Mouse (Mus musculus) liver, adult 2 months (tissue): Measurements from ENCODE around the gene Gm17359. TPM values are rescaled to one million over a fixed set of nuclear protein-coding genes. Genes with fewer than 3 reads are reported as not detected.

Experiments
- DNase-seq: peaks from one replicate; pipeline ENCODE4 v3.0.0-alpha.2; 2011; ENCODE audit warnings: low read depth, low spot score; ENCODE audit errors: extremely low read depth
- H3K27ac ChIP-seq: fragments of 200-500 bp; replicated peaks from 2 replicates; pipeline ENCODE4 v1.5.1; 2012; ENCODE audit warnings: low read depth, mild to moderate bottlenecking, control low read depth, inconsistent platforms, low read length; ENCODE audit not compliant: insufficient read depth
- H3K27me3 ChIP-seq: fragments of 200-500 bp; 2 replicates; pipeline ENCODE4 v1.6.1; 2012; ENCODE audit warnings: mild to moderate bottlenecking, moderate library complexity, low read length, inconsistent platforms; ENCODE audit not compliant: control insufficient read depth, insufficient read depth
- H3K36me3 ChIP-seq: fragments of 200-500 bp; 2 replicates; pipeline ENCODE4 v1.6.1; 2012; ENCODE audit warnings: low read length, inconsistent platforms; ENCODE audit not compliant: control insufficient read depth, insufficient read depth
- H3K4me1 ChIP-seq: fragments of 200-500 bp; 2 replicates; pipeline ENCODE4 v1.6.1; 2011; ENCODE audit warnings: low read length; ENCODE audit not compliant: control insufficient read depth, insufficient read depth
- H3K4me3 ChIP-seq: fragments of 200-500 bp; 2 replicates; pipeline ENCODE4 v1.5.1; 2011; ENCODE audit warnings: low read depth, mild to moderate bottlenecking, control low read depth, low read length, moderate library complexity; ENCODE audit not compliant: insufficient read depth
- H3K79me2 ChIP-seq: fragments of 200-500 bp; 2 replicates; pipeline ENCODE4 v1.6.1; 2012; ENCODE audit warnings: inconsistent platforms, mild to moderate bottlenecking, low read length, moderate library complexity; ENCODE audit not compliant: control insufficient read depth, insufficient read depth
- H3K9ac ChIP-seq: fragments of 200-500 bp; 2 replicates; pipeline ENCODE4 v1.6.1; 2012; ENCODE audit warnings: low read depth, mild to moderate bottlenecking, control low read depth, inconsistent platforms, low read length
- CTCF ChIP-seq: fragments of 200-500 bp; IDR thresholded peaks from 2 replicates; pipeline ENCODE4 v1.5.1; 2011; ENCODE audit warnings: low read depth, low read length, control low read depth
- POLR2A ChIP-seq: fragments of 200-500 bp; IDR thresholded peaks from 2 replicates; pipeline ENCODE4 v1.6.1; 2011; ENCODE audit warnings: low read length, control low read depth; ENCODE audit not compliant: insufficient read depth; ENCODE audit errors: extremely low read depth
- WGBS: fragments of 180-500 bp; shearing (Covaris S2); methylation state at CpG from one replicate; pipeline ENCODE4 v1.1.7; 2018; 5-methylcytosine and 5-hydroxymethylcytosine counted together
- polyA plus RNA-seq: library from polyadenylated mRNA; depleted of rRNA; stranded (reverse); fragments of >200 nt; gene quantifications from 2 replicates; pipeline ENCODE4 v1.2.3, GENCODE M21; 2012; rRNA removed
- total RNA-seq: library from RNA; depleted of rRNA; stranded (reverse); fragments of >200 nt; gene quantifications from 2 replicates; pipeline ENCODE4 v1.2.3, GENCODE M21; 2014; rRNA removed

The Gm17359 gene
- 0.09 and 0.13 TPM in 2 replicates for total RNA-seq
- 0.13 TPM in 1 of 2 replicates, not detected in the other for polyA plus RNA-seq

GRCm38 (mm10) chr3:79336044-79336766 is at the start of gene Gm17359:
Gm17359 (plus strand) TSS chr3:79336661.
- H3K79me2 ChIP-seq = no peaks in the 10 kb centered on the region
- no peaks in the 10 kb centered on the region for H3K36me3 ChIP-seq
- H3K27me3 ChIP-seq = no peaks in the 10 kb centered on the region
- peaks cover 10% of the 10 kb centered on the region for H3K4me1 ChIP-seq
- 20% methylated on average over 8 of the region's 8 CpGs for WGBS
- no peak for TF ChIP-seq POLR2A
- TF ChIP-seq CTCF = no peak
- no peak within 1 kb of the TSS for H3K4me3 ChIP-seq
- peak within 1 kb of the TSS; percentile 41 for H3K27ac ChIP-seq
- no peak within 1 kb of the TSS for H3K9ac ChIP-seq
- peak; percentile 86 for DNase-seq

DNA sequence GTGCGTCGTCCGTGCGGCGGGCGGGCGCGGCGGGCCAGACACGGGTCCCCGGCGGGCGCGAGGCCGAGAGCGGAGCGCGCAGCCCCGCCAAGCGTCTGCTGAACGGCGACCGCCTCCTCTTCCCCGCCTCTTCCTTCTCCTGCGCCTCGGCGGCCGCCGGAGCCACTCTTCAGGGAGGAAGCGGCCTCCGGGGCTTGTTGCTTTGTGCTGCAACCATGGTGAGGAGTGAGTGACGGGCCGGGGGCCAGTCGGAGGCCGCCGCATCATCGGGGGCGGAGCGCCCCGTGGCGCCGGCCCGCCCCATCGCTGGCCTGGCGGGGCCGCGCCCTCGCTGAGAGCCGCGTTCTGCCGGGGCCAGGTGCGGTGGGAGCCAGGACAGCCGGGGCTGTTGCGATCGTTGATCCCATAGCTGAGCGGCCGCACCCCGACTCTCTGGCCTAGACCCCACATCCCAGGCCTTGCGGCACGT is 49.3 kb upstream of the Gm17359 start:
- TF ChIP-seq CTCF (no peak), POLR2A (peak; percentile 79)
- Histone ChIP-seq H3K27me3 (no peaks in the 10 kb centered on the region), H3K36me3 (no peaks in the 10 kb centered on the region), H3K4me1 (peaks cover 14% of the 10 kb centered on the region), H3K27ac (peak overlapping the region; percentile 89), H3K9ac (peak overlapping the region; percentile 96), H3K79me2 (peaks cover 26% of the 10 kb centered on the region), H3K4me3 (peak overlapping the region; percentile 94)
- WGBS = 0% methylated on average over 58 of the region's 60 CpGs
- DNase-seq = peak; percentile 75

GRCm38 (mm10) chr3:79287699-79288458 is 48.6 kb upstream of the Gm17359 start:
- 10% methylated on average over 17 of the region's 17 CpGs for WGBS
- Histone ChIP-seq H3K27me3 (no peaks in the 10 kb centered on the region), H3K27ac (peak overlapping the region; percentile 89)

DNA sequence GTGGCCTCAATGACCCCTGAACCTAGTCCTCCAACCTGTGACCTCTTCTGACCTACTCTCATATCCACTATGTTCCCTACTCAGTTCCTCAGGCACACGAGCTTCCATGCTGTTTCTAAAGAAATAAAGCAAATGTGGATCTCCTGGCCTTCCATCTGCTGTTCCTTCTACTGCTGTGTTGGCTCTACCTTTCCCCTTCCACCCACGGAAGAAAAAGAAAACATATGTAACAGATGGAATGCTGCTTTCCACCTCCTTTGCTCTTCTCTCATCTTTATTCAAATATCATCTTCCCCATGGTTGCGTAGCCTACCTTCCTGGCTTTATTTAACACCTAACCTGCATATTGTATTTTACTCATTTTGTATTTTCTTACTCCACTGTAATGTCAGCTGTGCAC is 47.4 kb upstream of the Gm17359 start:
- no peak overlapping the region for H3K9ac ChIP-seq
- peaks cover 10% of the 10 kb centered on the region for H3K4me1 ChIP-seq
- H3K4me3 ChIP-seq = no peak overlapping the region
- no peaks in the 10 kb centered on the region for H3K36me3 ChIP-seq
- H3K79me2 ChIP-seq = peaks cover 19% of the 10 kb centered on the region
- no peak overlapping the region for H3K27ac ChIP-seq
- WGBS = 64% methylated on average over 3 of the region's 3 CpGs
- peak; percentile 62 for DNase-seq
- H3K27me3 ChIP-seq = no peaks in the 10 kb centered on the region
- TF ChIP-seq CTCF (no peak), POLR2A (no peak)

More at GRCm38 (mm10) chr3:79287699-79288458, 48.6 kb upstream of the Gm17359 start:
- Histone ChIP-seq H3K9ac (peak overlapping the region; percentile 96), H3K79me2 (peaks cover 23% of the 10 kb centered on the region), H3K4me1 (peaks cover 11% of the 10 kb centered on the region), H3K4me3 (peak overlapping the region; percentile 94), H3K36me3 (no peaks in the 10 kb centered on the region)
- TF ChIP-seq CTCF (no peak), POLR2A (no peak)
- DNase-seq = peak; percentile 58

DNA sequence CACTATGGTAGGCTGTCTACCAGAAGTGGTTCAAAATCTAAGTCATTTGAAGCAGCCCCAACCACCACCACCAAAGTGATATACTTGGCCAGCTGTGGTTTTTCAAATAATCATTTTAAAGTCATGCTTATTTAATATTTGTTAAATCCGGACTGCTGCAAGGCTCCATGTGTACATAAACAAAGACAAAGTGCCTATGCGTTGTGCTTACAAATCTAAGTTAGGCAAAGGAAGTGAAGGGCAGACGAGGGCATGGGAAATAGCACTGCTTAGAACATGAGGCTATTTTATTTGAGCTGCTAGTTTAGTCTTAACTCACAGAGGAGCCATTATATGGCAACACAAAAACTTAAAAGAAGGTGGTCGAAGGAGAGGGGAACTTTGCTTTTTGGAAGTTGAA is 43.4 kb upstream of the Gm17359 start:
- H3K27me3 ChIP-seq = no peaks in the 10 kb centered on the region
- H3K4me1 ChIP-seq = no peaks in the 10 kb centered on the region
- H3K9ac ChIP-seq = no peak overlapping the region
- WGBS = 73% methylated on average over 4 of the region's 4 CpGs
- no peaks in the 10 kb centered on the region for H3K36me3 ChIP-seq
- H3K79me2 ChIP-seq = no peaks in the 10 kb centered on the region
- H3K4me3 ChIP-seq = no peak overlapping the region
- DNase-seq = no peak
- TF ChIP-seq CTCF (no peak), POLR2A (no peak)
- H3K27ac ChIP-seq = no peak overlapping the region
